Mouse (Mus musculus) thymus, postnatal 4 days (tissue): Measurements from ENCODE around the gene Kcnma1.

Experiments used
- DNase-seq: peaks from one replicate; pipeline ENCODE4 v3.0.0; 2021

The Kcnma1 gene

DNA sequence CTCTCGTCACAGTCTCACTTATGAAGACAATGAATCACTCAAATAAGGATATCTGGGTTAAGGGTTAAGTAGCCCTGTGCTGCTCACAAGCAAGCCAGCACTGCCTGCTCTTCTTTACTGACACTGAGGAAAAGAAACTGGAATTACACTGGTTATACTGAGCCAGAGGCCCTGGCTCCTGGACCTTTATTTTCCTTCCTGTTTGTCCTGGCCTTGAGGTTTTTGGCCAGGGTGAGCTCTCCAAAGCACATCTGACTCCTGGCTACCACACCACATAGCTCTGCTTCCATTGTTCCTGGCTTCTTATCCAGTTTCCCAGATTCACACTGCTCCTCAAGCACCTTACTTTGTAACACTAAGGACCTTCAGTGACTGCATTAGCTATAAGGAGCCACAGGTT, 242.5 kb downstream of the Kcnma1 start:
- no peak for DNase-seq

DNA sequence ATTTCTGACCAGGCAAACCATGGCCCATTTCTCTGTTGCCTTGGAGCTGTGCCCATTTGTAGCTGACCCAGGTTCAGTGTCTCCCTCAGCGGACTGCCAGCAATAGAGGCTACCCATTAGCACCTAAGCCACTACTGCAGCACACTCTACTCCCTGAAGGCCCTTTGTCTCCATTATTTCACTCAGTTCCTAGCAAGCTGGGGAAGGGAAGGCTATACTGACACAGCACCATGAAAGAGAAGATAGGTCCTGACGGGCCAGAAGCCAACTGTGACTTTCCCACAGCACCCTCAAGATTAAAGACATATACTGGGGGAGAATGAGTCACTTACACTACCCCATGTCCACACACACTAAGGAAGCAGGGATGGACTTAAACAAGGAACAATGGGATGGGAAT, 251.8 kb downstream of the Kcnma1 start:
- DNase-seq: no peak

- DNase-seq: no peak
Measured at GRCm38 (mm10) chr14:23759626-23760025, 254.7 kb downstream of the Kcnma1 start.

DNA sequence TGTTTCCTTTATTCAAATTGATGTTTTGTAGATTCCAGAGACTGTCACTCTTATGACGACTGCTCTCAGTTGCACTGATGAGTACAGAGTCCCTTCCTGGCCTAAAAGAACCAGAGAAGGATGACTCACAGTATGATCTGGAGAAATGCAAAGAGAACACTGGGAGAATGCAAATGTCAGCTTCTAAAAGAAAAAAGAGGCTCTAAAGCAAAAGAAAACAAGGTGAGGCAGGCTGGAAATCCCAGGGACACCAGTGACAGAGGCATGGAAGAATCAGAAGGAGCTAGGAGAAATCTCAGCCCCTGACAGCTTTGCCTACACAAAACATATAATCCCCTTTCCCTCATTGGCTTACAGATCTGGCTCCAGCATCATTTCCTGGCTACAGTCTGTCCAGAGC, 255.9 kb downstream of the Kcnma1 start:
- no peak for DNase-seq

DNA sequence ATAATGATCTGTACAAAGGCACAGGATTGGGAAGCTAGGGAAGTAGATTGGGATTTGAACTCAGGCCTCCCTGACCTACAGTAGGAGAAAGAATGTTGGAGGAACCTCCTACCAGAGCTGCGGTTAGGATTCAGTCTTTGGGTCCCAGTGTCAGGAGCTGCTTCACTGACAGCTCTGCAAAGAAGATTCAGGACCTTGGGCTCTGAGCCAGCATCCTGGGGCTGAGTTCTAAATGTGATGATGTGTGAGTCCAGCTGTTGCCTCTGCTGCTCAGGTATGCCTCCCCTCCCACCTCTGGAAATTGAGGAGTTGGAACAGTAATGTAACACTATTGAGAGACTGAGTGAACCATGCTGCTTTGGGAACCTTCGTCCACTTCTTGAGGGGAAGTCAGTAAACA, 266.3 kb downstream of the Kcnma1 start:
- DNase-seq: no peak

DNA sequence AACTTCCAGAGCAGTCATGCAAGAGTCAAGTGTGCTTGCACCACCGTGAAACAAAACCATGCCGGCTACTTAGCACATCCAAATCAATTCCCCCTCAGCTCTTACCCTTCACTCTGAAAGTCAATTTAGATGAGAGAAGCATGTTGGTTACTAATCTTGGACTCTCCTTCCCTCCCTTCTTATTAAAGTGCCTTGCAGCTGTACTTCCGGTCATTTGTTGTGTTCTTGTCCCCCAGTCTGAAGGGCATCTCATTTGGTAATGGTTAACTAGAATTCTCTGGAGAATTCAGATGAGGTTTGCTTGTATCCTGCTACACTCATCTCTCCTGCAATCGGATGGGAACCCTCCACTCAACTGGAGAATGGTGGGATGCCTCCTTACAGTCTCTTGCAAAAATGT, 267.3 kb downstream of the Kcnma1 start:
- no peak for DNase-seq

- DNase-seq: no peak
Measured at GRCm38 (mm10) chr14:23741531-23741930, 272.8 kb downstream of the Kcnma1 start.

DNA sequence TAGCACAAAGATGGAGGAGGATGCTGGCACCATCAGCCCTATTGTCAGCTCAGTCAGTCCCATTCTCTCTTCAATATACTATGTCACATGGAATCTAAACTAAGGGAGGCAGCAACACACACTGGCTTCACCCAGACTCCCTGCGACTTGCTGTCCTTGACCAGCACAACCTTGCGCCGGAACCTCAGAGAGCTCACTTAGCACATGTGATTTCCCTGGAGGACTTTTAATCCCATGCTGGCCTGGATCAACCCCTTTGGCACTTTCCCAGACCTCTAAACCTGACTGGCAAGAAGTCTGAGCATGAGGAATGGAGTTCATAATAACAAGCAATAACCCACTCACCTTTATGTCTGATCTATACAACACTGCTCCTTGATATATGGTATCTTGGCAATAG, 280.1 kb downstream of the Kcnma1 start:
- no peak for DNase-seq

DNA sequence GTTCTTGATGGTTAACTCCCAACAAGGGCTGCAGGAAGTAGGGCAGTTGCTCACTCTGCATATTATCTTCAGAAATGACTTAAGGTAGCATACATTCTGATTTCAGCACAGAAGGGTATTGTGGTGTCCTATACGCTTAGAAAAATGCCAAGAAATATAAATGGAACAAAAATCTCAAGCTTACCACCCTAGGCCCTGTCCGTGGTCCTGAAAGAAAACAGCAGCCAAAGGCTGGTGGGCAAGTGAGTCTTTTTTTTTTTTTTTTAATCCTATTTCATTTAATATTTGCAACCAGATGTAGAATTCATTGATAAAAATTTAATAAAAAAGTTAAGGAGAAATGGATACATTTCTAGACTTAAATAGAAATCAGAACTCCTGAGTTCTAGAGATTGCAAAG, 284.9 kb downstream of the Kcnma1 start:
- DNase-seq: peak; percentile 13

- no peak for DNase-seq
Measured at GRCm38 (mm10) chr14:23723701-23724430, 290.4 kb downstream of the Kcnma1 start.

GRCm38 (mm10) chr14:23719246-23719645, 295.0 kb downstream of the Kcnma1 start:
- DNase-seq: no peak

DNA sequence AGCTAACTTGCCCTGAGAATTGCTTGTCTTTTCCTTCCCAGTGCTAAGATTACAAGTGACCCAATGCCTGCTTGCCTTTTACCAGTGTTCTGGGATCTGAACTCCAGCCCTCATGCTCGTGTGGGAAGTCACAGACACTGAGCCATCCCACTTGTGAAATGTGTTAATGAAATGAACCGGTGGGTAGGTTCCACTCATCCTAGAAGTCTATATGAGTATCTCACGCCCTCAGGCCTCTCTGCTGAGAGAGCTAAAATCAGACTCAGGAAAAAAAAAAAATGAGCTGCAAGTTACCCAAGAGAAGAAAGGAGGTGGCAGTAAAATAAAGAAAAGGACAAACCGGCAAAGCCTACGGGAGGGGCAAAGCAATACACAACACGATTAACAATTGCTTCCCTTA, 295.6 kb downstream of the Kcnma1 start:
- DNase-seq: no peak

DNA sequence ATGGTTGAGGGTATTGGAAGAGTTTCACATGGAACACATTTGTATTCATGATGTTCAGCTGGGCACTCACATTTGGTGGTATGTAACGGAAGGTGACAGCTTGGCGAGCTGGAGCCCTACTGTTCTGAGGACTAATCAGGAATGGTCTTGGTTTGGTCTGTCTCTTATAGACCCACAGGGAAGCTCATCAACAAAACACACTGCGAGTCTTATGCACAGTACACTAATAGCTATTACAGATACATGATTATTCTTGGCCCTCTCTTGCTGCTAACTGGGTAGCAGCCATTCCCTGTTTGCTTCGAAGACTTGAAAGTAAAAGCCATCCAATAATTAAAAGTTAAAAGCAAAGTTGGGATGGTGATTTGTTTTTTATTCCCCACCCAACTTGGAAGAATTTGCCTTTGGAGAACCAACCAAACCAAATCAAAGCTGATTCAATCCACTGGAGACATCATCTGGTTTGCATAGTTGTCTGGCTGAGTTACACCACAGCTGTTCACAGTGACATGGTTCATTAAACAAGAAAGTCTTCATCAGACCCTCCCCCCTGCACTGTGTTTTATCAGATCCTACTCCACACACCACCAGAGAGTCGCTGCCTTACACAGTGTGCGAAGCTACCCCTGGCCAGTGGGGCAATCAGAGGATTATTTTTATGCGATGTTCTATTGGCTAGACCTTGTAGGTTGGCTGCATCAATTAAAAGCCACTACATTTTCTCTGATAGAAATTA, 299.7 kb downstream of the Kcnma1 start:
- no peak for DNase-seq

DNA sequence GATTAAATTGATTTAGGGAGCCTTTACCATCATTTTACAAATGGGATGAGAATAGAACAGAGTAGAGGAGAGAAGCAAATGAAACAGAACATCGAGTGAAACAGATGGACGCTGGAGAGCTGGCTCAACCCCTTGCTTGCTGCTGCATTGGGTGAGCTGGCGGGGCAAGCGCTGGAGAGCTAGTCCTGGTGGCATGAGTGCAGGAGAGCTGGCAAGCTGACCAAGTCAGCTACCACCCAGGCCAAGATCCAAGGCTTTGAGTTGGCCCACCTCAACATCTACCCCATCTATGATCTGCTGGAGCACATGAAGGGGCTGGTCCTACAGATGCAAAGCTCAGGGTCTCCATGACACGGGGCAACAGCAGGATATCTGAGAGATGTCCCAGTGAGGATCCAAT, 301.4 kb downstream of the Kcnma1 start:
- no peak for DNase-seq

- no peak for DNase-seq
Measured at GRCm38 (mm10) chr14:23710954-23711353, 303.3 kb downstream of the Kcnma1 start.

- no peak for DNase-seq
Measured at GRCm38 (mm10) chr14:23706837-23707236, 307.5 kb downstream of the Kcnma1 start.

GRCm38 (mm10) chr14:23705647-23706046, 308.6 kb downstream of the Kcnma1 start:
- DNase-seq: no peak

- no peak for DNase-seq
Measured at GRCm38 (mm10) chr14:23704303-23704702, 310.0 kb downstream of the Kcnma1 start.

GRCm38 (mm10) chr14:23696341-23696740, 317.9 kb downstream of the Kcnma1 start:
- no peak for DNase-seq

DNA sequence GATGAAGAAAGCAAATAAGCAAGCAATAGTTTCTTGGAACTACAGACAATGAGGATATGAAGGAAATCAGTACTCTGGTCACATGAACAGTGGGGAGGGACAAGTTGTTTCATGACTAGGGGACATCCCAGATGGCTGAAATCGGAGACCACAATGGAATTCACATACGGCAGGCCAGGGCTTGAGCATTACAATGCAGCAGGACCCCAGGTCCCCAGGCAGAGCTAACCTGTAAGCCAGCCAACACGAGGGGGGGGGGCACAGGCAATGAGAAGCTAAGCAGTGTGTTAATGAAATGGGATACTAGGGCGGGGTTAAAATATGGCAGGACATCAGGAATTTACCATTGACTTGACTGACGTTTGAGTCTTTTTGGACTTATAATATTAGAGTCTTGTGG, 324.6 kb downstream of the Kcnma1 start:
- peak; percentile 10 for DNase-seq

DNA sequence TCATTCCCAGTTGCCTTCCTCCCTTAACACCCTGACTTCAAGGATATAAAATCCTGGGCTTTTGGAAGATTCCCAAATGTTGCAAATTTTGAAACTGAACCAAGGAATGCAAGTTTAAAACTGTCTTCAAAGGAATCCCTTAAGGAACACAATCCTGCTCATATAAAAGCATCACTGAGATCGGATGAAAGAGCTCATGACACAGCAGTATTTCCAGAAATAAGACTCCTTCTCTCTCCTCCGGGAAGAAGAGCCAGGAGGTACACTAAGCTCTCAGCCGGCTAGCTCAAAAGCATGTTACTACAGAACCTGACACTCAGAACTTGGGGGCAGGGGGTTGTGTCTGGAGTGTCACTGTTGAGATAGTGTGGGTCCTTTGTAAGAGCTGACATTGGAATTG, 325.8 kb downstream of the Kcnma1 start:
- DNase-seq: no peak

- peak; percentile 5 for DNase-seq
Measured at GRCm38 (mm10) chr14:23684463-23685066, 329.7 kb downstream of the Kcnma1 start.

- no peak for DNase-seq
Measured at GRCm38 (mm10) chr14:23682758-23683157, 331.5 kb downstream of the Kcnma1 start.

DNA sequence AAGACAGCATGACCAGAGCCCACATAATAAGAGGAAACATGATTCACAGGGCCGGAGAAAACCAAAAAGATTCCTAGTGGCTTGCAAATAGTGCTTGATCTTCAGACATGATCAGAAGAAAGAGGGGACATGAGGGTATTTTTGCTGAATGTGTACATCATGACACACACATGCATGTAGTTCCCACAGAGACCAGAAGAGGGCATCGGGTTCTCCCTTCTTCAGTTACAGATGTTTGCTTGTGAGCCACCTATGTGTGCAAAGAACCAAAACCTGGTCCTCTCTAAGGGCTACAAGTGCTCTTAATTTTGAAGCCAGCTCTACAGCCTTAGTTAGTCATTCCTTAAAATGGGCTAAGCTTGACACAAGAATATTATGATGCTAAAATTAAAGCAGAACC, 334.9 kb downstream of the Kcnma1 start:
- DNase-seq: peak; percentile 56
